Mouse (Mus musculus): ENCODE data around the gene Plekho1. TPM values are rescaled to one million over a fixed set of nuclear protein-coding genes. Genes with fewer than 3 reads are reported as not detected.
A peak's percentile ranks its signal among the peaks of the same experiment; 100 is the strongest.
"Not testable (repeated sequence)": the region's sequence is repeated elsewhere in the genome, so short reads cannot be mapped to it uniquely, and the experiment has no call there.

The Plekho1 gene
- 65.9 and 74.1 TPM in 2 replicates for polyA plus RNA-seq (2015; fragmentation: Nextera tagmentation; extraction: Ambion mirVana)

DNA sequence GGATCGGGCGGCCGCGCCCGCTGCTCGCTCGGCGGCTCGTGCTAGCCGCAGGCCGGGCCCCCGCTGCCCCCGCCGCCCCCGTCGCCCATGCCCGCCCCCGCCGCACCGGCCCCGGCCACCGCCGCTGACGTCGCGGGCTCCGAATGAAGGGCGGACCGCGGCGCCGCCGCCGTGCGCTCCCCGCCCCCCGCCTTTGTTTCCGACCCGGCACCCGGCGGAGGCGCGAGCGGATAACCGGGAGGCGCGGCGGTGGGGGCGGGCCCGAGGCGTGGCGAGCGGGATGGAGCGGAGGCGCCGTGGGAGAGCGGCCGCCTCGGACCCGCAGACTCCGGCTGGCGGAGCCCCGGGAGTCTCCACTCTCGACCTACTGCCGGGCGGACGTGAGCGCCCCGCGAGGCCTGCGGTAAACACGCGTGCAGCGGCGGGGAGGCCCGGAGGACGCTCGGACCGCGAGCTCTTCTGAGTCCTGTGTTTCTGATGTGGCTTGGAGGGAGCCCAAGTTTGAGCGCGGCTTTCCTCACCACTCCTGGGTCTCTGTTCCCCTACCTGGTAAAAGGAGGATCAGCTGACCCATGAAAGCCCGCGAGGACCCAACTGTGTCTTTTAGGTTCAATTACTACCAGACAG, at the start of gene Plekho1:
Plekho1 (minus strand) TSS at position 200 of the 627 bp plus-strand sequence.
- Histone ChIP-seq H3K36me3 (peaks cover 26% of the 10 kb centered on the region), H3K27me3 (no peaks in the 10 kb centered on the region), H3K4me2 (peak within 1 kb of the TSS; percentile 94), H3K9ac (peak within 1 kb of the TSS; percentile 98), H3K27ac (replicated peaks) (peak within 1 kb of the TSS; percentile 100), H3K4me3 (peak within 1 kb of the TSS; percentile 81), H3K4me1 (replicated peaks) (peaks cover 62% of the 10 kb centered on the region), H3K9me3 (no peaks in the 10 kb centered on the region)
- peak; percentile 70 for ATAC-seq (ENCODE audit: low read depth)
- WGBS = under 1% methylated on average over 70 of the region's 84 CpGs

DNA sequence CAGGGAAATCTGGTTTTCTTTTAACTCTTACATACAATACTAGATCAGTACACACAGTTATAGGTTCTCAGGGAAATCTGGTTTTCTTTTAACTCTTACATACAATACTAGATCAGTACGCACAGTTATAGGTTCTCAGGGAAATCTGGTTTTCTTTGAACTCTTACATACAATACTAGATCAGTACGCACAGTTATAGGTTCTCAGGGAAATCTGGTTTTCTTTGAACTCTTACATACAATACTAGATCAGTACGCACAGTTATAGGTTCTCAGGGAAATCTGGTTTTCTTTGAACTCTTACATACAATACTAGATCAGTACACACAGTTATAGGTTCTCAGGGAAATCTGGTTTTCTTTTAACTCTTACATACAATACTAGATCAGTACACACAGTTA, 48.8 kb upstream of the Plekho1 start:
- 87% methylated on average over 3 of the region's 3 CpGs for WGBS
- not testable (repeated sequence) for H3K27me3 ChIP-seq; H3K9ac ChIP-seq; H3K4me3 ChIP-seq; H3K27ac ChIP-seq (replicated peaks); H3K4me2 ChIP-seq; H3K9me3 ChIP-seq; H3K4me1 ChIP-seq (replicated peaks); ATAC-seq (ENCODE audit: low read depth)
- peaks cover 53% of the 10 kb centered on the region for H3K36me3 ChIP-seq

DNA sequence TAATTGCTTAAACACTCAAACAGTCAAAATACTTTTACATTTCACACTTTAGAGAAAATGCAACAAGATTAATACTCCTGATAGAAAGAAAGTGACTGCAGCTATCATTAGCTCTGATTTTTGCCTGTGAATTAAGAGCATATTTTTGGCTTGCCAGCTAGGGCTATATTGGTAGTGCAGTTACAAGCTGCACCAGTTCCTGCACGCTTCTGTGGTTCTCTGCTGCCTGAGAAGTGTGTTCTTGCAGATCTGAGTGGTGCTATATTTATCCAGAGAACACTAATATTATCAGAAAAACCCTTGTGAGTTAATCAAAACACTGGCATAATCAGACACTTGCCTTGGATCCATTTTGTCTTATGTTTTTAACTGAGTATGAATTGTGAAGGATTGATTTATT, 47.3 kb upstream of the Plekho1 start:
- no peak for ATAC-seq (ENCODE audit: low read depth)
- Histone ChIP-seq H3K4me3 (no peak overlapping the region), H3K9me3 (no peaks in the 10 kb centered on the region), H3K27ac (replicated peaks) (no peak overlapping the region), H3K9ac (no peak overlapping the region), H3K4me2 (no peak overlapping the region), H3K27me3 (no peaks in the 10 kb centered on the region), H3K36me3 (peaks cover 53% of the 10 kb centered on the region), H3K4me1 (replicated peaks) (no peaks in the 10 kb centered on the region)
- WGBS = 87% methylated on average over 1 of the region's 1 CpGs

DNA sequence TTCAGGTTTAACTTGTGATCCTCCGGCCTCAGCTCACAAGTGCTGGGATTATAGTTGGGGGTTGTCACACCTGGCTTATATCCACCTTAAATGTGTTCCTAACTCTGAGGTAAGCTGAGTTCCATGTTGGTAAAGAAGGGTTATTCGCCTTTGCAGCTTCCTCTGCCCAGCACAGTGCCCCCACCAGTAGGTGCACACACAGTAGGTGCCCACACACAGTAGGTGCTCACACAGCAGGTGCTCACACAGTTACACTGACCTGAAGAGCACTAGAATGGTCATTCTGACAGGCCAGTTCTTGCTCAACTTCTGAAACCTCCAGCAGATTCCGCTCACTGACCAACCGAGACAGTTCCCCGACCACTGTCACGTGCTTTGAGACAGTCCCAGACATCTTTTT, 45.3 kb upstream of the Plekho1 start:
- no peak overlapping the region for H3K4me2 ChIP-seq
- H3K9me3 ChIP-seq = no peaks in the 10 kb centered on the region
- no peak overlapping the region for H3K4me3 ChIP-seq
- WGBS = 95% methylated on average over 6 of the region's 6 CpGs
- H3K4me1 ChIP-seq (replicated peaks) = no peaks in the 10 kb centered on the region
- no peak overlapping the region for H3K9ac ChIP-seq
- ATAC-seq (ENCODE audit: low read depth) = no peak
- no peaks in the 10 kb centered on the region for H3K27me3 ChIP-seq
- peaks cover 48% of the 10 kb centered on the region for H3K36me3 ChIP-seq
- no peak overlapping the region for H3K27ac ChIP-seq (replicated peaks)

DNA sequence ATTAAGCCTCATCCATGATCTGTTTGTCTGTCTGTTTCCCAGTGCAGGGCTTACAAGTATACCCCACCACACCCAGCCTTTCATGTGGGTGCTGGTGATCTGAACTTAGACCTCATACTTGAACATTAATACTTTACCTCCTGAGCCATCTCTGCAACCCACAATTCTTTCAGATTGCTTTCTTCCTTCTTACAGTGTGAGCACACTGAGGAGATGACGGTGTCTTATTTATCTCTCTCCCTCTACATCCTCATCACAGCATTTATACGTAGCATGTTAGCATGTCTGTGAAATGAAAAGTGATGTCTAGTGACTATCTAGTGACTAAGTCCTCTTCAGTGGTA, 44.8 kb upstream of the Plekho1 start:
- H3K27me3 ChIP-seq = no peaks in the 10 kb centered on the region
- no peak overlapping the region for H3K27ac ChIP-seq (replicated peaks)
- 90% methylated on average over 2 of the region's 2 CpGs for WGBS
- H3K4me2 ChIP-seq = no peak overlapping the region
- peaks cover 46% of the 10 kb centered on the region for H3K36me3 ChIP-seq
- H3K9me3 ChIP-seq = no peaks in the 10 kb centered on the region
- H3K4me1 ChIP-seq (replicated peaks) = no peaks in the 10 kb centered on the region
- no peak overlapping the region for H3K9ac ChIP-seq
- ATAC-seq (ENCODE audit: low read depth) = no peak
- H3K4me3 ChIP-seq = no peak overlapping the region

DNA sequence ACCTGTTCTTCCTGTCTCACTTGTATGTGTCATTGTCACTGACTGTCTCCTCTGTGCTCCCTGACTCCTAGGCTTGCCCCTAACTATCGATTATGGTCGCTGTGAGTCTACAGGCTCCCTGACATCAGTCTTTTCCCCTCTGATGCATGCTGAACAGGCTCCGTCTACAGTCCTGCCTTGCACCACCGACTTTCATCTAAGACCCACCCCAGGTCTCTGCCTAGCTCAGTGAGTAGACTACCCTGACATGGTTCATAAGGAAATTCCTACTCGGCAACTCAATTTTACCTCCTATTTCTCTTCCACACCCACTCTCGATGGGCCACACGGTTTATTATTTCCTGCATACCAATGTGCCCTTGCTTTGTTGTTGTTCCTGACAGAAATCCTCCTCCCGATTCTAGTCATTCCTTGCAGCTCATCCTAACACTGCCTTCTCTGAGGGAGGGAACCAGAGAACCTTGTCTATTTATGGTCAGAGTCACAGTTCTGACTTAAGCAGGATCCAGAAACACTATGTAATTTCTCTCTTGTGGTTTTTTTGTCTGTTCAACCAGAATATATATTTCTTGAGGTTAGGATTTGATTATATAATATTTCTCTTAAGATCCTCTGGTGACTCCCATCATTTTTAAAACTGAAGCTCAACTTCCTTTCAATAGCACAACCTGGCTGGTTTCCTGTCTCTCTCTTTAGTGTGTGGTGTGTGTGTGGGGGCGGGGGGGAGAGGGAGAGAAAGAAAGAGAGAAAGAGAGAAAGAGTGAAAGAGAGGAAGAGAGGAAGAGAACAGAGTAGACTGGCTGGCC, 44.3 kb upstream of the Plekho1 start:
- Histone ChIP-seq H3K4me3 (no peak overlapping the region), H3K36me3 (peaks cover 46% of the 10 kb centered on the region), H3K9me3 (no peaks in the 10 kb centered on the region), H3K9ac (no peak overlapping the region), H3K4me1 (replicated peaks) (no peaks in the 10 kb centered on the region), H3K4me2 (no peak overlapping the region), H3K27me3 (no peaks in the 10 kb centered on the region), H3K27ac (replicated peaks) (no peak overlapping the region)
- 80% methylated on average over 9 of the region's 9 CpGs for WGBS
- ATAC-seq (ENCODE audit: low read depth) = no peak

DNA sequence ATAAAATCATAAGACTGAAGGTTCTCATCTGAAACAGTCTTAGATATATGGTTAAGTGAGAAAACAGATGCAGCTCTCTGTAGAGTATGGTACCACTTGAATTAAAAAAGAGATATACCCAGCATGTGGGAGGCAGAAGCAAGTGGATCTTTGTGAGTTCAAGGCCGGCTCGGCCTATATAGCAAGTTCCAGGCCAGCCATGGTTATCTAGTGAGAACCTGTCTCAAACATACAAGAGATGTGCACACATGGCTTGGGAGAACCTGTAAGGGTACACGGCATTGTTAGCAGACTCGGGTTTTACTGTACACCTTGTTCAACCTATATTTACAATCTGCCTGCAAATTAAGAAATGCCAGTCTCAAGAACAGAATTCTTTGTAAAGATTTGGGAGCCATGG, 43.0 kb upstream of the Plekho1 start:
- no peak overlapping the region for H3K27ac ChIP-seq (replicated peaks)
- 98% methylated on average over 4 of the region's 4 CpGs for WGBS

DNA sequence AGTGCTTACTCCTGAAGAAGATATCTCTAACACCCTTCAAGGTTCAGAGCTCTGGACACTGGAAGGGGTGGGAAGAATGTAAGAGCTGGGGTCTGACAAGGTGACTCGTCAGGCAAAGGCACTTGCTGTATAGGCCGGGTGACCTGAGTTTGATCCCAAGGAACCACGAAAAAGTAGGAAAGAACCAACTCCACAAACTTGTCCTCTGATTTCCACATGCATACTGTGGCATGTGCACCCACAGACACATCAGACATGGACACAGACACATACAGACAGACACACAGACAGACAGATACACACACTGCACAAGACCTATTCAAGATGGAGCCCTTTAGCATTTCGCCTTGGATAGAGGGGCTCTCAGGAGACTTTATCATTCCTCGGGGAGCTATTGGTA, 42.4 kb upstream of the Plekho1 start:
- 83% methylated on average over 5 of the region's 5 CpGs for WGBS
- Histone ChIP-seq H3K9me3 (no peaks in the 10 kb centered on the region), H3K4me3 (no peak overlapping the region), H3K27ac (replicated peaks) (no peak overlapping the region), H3K9ac (no peak overlapping the region), H3K4me1 (replicated peaks) (no peaks in the 10 kb centered on the region), H3K36me3 (peaks cover 55% of the 10 kb centered on the region), H3K27me3 (no peaks in the 10 kb centered on the region), H3K4me2 (no peak overlapping the region)
- no peak for ATAC-seq (ENCODE audit: low read depth)

More for the DNA sequence above, 43.0 kb upstream of the Plekho1 start:
- no peak overlapping the region for H3K4me2 ChIP-seq
- no peak overlapping the region for H3K4me3 ChIP-seq
- H3K27me3 ChIP-seq = no peaks in the 10 kb centered on the region
- H3K9ac ChIP-seq = no peak overlapping the region
- no peaks in the 10 kb centered on the region for H3K4me1 ChIP-seq (replicated peaks)
- no peaks in the 10 kb centered on the region for H3K9me3 ChIP-seq
- H3K36me3 ChIP-seq = peaks cover 48% of the 10 kb centered on the region
- no peak for ATAC-seq (ENCODE audit: low read depth)

DNA sequence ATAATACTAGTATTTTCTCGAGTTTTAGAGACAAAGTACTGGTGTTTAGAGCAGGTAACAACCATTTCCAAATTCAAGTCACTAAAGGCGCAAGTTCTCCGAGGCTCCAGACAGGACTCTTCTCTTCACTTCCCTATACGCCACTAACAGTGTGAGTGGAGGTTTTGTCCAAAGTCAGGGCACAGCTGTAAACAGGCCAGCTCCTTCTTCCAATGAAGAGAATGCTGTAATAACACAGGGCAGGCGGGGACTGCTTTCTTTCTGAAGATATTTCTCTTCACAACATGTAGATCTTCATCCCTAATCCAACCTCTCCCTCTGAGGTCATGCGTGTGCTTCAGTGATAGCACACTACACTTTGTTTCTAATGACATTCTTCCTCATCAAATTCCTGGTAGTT, 41.0 kb upstream of the Plekho1 start:
- WGBS = 95% methylated on average over 6 of the region's 6 CpGs
- no peaks in the 10 kb centered on the region for H3K27me3 ChIP-seq

DNA sequence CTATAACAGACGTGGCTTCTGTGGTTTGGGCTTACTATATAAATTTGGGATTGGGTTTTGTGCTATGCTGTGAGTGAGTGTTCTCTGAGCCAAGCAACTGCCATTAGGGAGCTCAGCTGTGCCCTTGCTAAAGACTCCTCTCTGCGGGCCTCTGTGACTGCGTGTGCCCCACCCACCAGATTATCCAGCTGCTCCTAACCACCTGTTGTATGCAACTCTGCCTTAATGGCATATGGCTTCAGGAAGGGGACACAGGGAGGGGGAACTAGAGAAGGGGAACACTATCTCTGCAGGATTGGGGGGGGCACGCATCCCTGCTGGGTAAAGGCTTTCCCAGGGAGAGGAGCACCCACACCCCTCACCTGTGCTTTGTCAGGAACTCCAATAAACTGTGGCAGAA, 37.2 kb upstream of the Plekho1 start:
- Histone ChIP-seq H3K9ac (no peak overlapping the region), H3K27ac (replicated peaks) (no peak overlapping the region)
- ATAC-seq (ENCODE audit: low read depth) = no peak; the same call in 1 of the 2 replicates

More for the DNA sequence above, 41.0 kb upstream of the Plekho1 start:
- no peaks in the 10 kb centered on the region for H3K9me3 ChIP-seq
- H3K4me3 ChIP-seq = no peak overlapping the region
- no peak overlapping the region for H3K9ac ChIP-seq
- H3K36me3 ChIP-seq = peaks cover 58% of the 10 kb centered on the region
- H3K4me1 ChIP-seq (replicated peaks) = no peaks in the 10 kb centered on the region
- ATAC-seq (ENCODE audit: low read depth) = no peak
- H3K27ac ChIP-seq (replicated peaks) = no peak overlapping the region
- H3K4me2 ChIP-seq = no peak overlapping the region

DNA sequence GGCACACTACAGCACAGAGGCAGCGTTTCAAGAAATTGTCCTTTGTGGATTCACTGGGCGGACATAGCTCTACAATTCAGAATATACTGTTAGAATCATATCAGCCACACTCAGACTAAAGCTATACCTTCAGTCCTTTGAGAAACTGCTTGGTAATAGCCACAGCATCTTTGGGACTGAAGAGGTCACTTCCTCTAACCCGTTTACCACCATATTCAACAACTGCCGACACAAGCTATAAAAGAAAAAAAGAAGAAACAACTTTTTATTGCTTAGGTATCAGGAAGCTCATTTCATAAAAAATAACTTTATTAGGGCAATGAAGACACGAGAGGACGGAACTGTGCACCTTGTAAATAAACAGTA, 36.8 kb upstream of the Plekho1 start:
- H3K9ac ChIP-seq = no peak overlapping the region
- H3K4me1 ChIP-seq (replicated peaks) = no peaks in the 10 kb centered on the region
- H3K27me3 ChIP-seq = no peaks in the 10 kb centered on the region
- no peak overlapping the region for H3K4me3 ChIP-seq
- no peak overlapping the region for H3K27ac ChIP-seq (replicated peaks)
- no peaks in the 10 kb centered on the region for H3K9me3 ChIP-seq
- no peak for ATAC-seq (ENCODE audit: low read depth)
- no peak overlapping the region for H3K4me2 ChIP-seq
- peaks cover 66% of the 10 kb centered on the region for H3K36me3 ChIP-seq
- 89% methylated on average over 6 of the region's 6 CpGs for WGBS

More for the DNA sequence above, 37.2 kb upstream of the Plekho1 start:
- 67% methylated on average over 4 of the region's 4 CpGs for WGBS
- Histone ChIP-seq H3K4me2 (no peak overlapping the region), H3K9me3 (no peaks in the 10 kb centered on the region), H3K36me3 (peaks cover 65% of the 10 kb centered on the region), H3K4me3 (no peak overlapping the region), H3K27me3 (no peaks in the 10 kb centered on the region), H3K4me1 (replicated peaks) (no peaks in the 10 kb centered on the region)

DNA sequence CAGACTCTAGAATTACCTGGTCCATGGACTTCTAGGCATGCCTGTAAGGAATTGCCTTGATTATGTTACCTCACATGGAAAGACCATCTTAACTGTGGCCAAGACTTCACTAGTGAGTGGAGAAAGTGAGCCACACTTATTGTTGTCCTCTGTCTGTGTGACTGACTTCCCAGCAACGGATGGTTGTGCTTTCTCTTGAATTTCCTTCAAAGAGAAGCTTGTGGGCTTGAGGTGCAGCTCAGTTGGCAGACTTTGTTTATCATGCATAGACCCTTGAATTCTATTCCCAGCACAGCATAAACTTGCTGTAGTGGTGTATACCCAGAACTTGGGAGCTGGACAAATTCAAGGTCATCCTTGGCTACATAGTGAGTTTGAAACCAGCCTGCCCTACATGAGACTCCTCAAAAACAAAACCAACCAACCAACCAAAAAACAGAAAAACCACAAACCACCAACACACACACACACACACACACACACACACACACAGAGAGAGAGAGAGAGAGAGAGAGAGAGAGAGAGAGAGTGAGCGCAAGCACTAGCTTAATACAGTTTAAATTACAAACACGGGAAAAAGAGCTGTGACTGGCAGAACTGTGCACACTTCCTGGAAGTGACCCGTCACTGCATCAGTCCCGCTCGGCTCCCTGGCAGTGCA, 36.3 kb upstream of the Plekho1 start:
- Histone ChIP-seq H3K4me3 (no peak overlapping the region), H3K27ac (replicated peaks) (no peak overlapping the region), H3K36me3 (peaks cover 67% of the 10 kb centered on the region), H3K9me3 (no peaks in the 10 kb centered on the region), H3K4me2 (no peak overlapping the region), H3K27me3 (no peaks in the 10 kb centered on the region), H3K9ac (no peak overlapping the region), H3K4me1 (replicated peaks) (no peaks in the 10 kb centered on the region)
- ATAC-seq (ENCODE audit: low read depth) = no peak
- WGBS = 86% methylated on average over 6 of the region's 6 CpGs

All from neural tube, embryonic 13.5 days (tissue).